Mouse (Mus musculus): ENCODE data around the gene Crip2. TPM values are rescaled to one million over a fixed set of nuclear protein-coding genes. Genes with fewer than 3 reads are reported as not detected.

The Crip2 gene
- total RNA-seq, 2 experiments from 2014 or later = 1,482 to 1,552 TPM

DNA sequence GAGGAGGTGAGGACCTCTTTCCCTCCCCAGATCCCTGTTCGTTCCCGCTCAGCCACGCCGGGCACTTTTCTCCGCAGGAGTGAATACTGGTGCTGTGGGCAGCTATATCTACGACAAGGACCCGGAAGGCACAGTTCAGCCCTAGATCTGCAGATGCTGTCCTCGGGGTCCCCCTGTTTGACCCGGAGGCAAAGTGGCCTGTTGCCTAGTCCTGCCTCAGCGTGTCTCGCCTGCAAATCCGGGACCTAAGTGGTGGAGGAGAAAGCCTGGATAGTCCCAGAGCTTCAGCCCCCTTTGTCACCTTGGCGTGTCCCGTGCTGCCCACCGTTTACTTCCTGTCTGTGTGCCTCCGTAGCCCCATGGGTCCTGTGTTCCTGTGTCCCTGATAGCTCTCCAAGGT lies 4.8 kb downstream of the Crip2 start:
- intact Hi-C loops (cut with DNase I) = no loop called here
- DNase-seq = no peak

DNA sequence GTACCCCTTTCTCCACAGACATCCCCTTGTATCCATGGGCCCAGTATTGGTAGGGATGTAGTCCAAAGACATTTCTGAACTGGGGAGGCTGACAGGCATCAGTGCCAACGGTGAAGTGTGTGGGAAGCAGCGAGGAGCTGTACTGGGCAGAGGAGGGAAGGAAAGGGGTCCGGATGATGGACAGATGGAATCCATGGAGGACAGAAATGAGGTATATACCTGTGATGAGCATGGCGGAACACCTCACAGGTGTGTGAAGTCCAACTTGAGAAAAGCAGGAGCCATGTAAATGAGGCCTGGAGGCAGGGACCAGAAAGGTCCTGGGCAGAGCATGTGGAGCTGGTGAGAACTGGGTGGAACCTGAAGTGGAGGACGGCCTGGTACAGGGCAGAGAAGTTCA lies 5.6 kb downstream of the Crip2 start:
- DNase-seq = no peak
- intact Hi-C loops (cut with DNase I) = no loop called here

DNA sequence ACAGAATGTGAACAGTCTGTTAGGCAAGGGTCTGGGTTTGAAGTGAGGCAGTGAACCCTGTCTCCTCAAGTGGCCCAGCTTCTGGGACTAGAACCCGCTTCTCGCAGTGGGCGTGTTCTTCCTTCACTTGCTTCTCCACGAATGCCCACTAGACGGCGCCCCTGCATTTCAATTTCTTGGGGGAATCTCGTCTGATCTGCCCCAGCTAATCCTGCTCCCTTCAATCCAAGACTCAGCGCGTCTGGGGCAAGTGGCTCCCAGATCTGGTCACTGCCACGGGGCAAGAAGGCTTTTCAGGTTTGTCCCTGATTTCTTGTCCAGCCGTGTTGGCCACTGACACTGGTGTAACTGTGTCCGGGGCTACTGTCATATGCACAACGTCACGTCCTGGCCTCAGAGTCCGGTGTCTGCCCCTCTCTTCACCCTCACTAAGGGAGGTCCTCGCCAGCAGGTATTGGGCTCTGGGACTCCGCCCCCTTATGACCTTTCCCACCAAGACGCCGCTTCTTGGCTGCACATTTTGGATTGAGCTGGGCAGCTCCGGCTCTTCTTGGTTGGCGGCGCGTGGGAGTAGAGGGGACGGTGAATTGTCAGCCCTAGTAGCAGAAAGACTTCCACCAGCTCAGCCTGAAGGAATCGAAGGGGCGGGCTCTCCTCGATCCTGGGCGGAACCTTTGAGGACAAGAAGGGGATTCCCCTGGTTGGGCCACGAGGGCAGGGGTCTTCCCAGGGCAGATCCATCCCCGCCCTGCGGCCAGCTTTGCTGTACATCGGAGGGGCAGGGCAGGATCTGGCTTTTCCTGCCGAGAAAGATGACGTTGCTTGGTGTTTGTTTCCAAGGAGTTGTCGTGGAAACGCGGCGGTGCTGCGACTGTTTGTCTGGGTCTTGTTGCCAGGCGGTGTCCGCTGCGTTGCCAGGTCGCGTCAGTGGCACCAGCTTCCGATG lies 6.3 kb downstream of the Crip2 start, which contains the start of gene Crip1:
Gene Crip1, plus strand, starts transcription at position 205 of the 946 bp plus-strand sequence.
- intact Hi-C loops (cut with DNase I) = no loop called here

DNA sequence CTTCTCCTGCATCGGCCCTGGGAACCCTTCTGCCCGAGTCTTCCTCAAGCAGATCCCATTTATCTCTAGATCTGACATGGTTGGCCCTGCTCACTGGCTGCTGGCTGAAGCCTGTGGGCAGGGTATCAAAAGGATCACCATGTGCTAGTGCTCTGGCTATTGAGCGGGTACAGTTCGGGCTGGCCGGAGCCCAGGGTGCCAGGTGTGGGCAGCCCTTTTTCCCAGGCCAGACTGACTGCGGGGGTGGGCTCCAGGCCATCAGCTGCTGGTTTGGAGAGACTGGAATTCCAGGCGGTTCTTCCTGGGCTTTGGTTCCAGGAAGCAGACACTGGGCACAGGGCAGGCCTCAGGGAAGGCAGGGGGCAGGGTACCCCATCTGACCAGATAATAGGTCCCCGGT lies 7.4 kb downstream of the Crip2 start:
- intact Hi-C loops (cut with DNase I) = no loop called here
- peak; percentile 50 to 62 for DNase-seq

More for the DNA sequence above, 6.3 kb downstream of the Crip2 start, which contains the start of gene Crip1:
- DNase-seq = peak; percentile 93 to 94

DNA sequence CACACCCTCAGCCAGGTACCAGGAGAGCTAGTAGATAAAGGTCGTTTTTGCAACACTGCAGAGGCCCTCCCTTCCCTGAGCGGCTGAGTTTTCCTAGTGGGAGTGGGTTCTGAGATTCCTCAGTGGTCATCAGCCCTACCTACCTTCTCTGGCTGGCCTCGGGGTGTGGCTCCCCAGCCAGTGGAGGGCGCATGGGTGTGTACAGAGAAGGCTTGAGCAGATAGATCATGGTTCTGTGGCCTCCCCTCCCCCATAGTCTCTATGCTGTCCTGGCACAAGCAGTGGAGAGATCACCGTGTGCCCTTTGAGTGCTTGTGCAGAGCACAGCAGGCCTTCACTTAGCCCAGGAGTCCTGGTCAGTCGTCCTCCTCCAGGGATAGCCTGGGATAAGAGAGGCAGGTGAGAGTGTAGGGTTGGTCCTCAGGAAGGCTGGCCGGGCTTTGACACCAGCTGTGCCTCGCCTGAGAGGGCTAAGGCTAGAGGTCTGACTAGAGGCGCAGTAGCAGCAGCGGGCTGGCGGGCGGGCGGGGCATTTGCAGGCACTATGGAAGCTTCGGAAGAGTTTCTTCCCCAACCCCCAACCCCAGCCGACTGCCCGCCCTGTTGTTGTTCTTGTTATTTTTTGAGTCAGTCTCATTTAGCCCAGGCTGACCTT lies 8.5 kb downstream of the Crip2 start:
- intact Hi-C loops (cut with DNase I) = no loop called here
- peak; percentile 59 to 62 for DNase-seq

DNA sequence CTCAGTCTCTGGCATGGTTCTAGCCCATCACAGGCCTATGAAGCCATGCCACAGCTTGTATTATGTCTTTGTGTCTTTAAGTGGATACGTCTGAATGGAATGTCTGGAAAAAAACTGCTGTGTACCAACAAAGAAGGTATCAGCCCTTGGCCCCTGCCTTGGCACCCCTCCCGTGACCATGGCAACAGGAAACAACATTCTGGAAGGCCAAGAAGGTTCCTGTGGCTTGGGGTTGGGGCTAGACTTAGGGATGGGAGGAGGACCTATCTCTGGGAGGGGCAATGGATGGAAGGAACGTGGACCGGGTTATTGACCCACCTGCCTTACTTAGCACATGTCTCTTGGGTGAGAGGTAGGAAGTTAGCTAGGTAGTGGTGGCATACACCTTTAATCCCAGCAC lies 9.3 kb downstream of the Crip2 start:
- intact Hi-C loops (cut with DNase I) = no loop called here
- no peak for DNase-seq

DNA sequence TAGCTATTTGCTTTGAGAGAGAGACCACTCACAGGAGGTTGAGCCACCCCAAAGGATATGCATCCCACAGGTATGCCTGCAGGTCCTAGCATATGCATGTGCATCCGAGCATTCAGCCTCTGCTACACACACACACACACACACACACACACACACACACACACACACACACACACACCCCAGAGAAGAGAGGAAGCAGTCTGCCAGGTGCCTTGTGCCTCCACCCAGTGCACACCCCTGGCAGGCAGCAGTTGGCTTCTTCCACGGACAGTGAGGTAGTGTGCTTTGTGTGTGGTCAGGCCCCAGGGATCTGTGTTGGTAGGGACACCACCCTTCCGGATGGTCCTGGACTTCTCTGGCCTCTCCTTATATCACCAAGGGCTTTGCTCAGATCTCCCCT lies 9.9 kb downstream of the Crip2 start:
- intact Hi-C loops (cut with DNase I) = loop anchor here (5.0 kb wide), 2 partner anchors 198 to 273 kb away; no protein-coding TSS in a partner anchor
- no peak for DNase-seq

DNA sequence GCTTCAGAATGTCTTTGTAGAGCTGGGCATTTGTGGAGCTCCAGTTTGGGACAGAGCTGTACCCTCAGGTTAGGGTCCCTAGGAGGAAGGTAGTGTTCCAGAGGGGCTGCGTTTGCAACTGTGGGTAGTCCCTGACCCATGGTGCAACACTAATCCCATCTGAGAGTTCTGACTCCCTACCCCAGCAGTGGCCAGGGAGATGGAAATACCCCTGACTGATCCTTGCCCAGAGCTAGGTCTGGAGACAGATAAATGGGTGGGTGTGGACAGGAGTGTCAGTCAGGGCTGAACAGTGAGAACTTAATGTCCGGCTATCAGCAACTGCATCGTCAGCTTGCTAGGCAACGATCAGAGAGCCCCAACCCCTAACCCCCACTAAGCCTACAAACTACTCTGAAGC lies 10.6 kb downstream of the Crip2 start:
- intact Hi-C loops (cut with DNase I) = loop anchor here (5.0 kb wide), 2 partner anchors 198 to 273 kb away; no protein-coding TSS in a partner anchor
- DNase-seq = no peak

DNA sequence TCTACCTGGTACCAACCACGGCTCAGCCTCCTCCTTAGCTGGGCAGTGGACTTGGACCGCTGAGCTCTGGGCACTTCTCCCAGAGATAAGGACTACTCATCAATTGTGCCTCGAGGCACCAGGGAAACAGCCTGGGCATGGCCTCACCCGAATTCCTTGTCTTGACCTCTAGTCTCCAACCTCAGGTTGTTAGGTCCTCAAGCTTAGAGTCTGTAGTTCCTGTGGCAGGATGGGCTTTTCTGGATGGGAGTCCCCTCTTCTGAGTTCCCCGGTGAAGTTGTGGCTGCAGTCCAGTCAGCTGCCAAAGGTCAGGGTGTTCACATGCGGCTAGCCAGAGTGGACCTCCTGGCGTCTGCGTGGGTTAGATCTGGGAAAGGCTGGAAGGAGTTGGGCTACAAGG lies 11.0 kb downstream of the Crip2 start:
- no peak for DNase-seq
- intact Hi-C loops (cut with DNase I) = loop anchor here (5.0 kb wide), 2 partner anchors 199 to 274 kb away; no protein-coding TSS in a partner anchor

DNA sequence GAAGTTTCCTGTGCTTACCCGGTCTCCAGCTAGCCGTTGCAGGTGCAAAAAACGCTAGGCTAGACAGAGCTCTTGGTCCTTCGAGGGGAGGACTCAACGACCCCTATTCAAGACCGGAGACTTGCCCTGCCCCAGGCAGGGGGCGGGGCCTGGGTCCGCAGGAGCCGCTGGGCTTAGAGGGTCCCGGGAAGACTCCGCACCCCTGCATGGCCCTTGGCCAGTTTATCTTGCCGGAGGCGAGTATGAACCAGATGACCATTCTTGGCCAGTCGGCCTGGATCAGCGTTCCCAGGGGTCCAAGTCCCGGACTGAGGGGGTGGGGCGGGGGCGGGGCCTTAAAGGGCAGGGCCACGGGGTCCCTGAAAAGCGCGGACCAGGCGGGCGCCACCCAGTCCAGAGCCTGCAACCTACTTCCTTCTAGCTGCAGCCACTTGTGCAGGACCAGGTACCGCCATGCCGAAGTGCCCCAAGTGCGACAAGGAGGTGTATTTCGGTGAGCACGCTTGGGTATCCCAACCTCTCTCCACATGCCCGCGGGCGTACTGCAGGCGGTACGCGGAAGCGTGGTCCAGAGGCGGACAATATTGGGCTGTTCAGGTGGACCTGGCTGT lies 11.7 kb downstream of the Crip2 start:
- DNase-seq = peak; percentile 77 to 82
- intact Hi-C loops (cut with DNase I) = loop anchor here (5.0 kb wide), 2 partner anchors 199 to 274 kb away; no protein-coding TSS in a partner anchor

DNA sequence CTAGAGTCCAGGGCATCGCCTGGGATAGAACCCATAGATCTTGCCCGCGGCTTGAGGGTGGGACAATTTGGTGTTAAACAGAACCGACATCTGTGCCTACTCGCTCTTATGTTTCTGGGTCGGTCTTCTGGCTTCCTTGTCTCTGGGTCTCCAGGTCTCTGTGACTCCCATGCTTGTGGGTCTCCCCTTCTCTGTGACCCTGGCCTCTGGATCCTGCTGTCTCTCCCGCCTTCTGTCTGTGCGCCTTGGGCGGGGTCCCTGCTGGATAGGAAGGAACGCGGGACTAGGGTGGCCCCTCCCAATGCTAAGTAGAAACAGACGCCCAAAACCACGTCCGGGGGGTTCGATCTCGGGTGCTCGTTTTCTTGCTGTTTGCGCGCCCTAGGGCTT lies 12.2 kb downstream of the Crip2 start:
- peak; percentile 56 to 67 for DNase-seq
- intact Hi-C loops (cut with DNase I) = loop anchor here (5.0 kb wide), 2 partner anchors 200 to 275 kb away; no protein-coding TSS in a partner anchor

DNA sequence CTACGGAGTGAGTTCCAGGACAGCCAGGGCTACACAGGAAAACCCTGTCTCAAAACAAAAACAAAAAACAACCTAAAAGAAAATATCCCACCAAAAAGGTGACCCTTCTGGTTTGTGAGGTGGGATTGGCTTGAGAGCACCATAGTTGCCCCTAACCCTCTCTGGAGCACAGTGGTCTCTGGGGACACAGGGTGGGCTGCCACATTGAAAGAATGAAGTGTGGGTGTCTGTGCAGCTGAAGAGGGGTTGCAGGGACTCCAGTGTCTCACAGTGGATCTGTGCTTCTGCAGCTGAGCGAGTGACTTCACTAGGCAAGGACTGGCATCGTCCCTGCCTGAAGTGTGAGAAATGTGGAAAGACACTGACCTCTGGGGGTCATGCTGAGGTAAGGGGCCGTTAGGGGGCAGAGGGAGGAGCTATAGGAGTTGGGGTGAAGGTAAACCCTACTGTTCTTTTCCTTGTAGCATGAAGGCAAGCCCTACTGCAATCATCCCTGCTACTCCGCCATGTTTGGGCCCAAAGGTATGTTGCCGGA lies 13.0 kb downstream of the Crip2 start:
- DNase-seq = no peak
- intact Hi-C loops (cut with DNase I) = loop anchor here (5.0 kb wide), 2 partner anchors 201 to 276 kb away; no protein-coding TSS in a partner anchor

DNA sequence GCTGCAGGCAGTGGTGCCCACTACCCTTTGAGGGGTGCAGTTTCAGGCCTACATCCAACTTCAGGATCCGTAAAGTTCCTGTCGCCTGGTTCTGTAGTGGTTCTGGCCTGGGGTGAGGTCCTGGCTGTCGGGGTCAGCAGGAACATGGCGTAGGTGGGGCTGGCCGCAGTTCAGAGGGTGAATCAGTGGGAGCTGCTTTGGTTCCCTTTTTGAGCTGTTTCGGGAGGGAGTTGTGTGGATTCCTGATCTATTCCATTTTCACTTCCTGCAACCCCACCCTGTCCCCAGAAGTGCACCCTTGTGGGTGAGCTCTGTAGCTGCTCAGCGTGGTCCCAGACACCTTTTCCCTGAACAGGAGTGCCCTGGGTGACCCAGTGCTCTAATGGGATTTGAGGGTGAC lies 13.9 kb downstream of the Crip2 start:
- no peak for DNase-seq
- intact Hi-C loops (cut with DNase I) = loop anchor here (5.0 kb wide), 2 partner anchors 202 to 277 kb away; no protein-coding TSS in a partner anchor

DNA sequence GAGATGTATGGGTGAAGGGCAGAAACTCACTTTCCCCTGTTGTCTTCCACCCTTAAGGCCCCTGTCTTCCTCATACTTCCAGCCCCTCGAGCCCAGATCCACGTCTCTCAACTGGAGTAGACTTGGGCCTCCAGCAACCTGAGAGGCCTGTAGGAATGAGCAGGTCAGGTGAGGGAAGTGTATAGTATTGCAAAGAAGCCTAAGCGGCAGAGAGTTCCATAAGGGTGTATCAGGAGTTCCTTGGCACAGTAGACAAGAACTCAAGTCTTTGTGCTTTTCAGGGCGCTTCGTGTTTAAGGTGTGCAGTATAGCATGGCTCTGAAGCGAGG lies 14.7 kb downstream of the Crip2 start:
- no peak for DNase-seq
- intact Hi-C loops (cut with DNase I) = loop anchor here (1.0 to 5.0 kb wide), 3 partner anchors 35 to 277 kb away; no protein-coding TSS in a partner anchor

DNA sequence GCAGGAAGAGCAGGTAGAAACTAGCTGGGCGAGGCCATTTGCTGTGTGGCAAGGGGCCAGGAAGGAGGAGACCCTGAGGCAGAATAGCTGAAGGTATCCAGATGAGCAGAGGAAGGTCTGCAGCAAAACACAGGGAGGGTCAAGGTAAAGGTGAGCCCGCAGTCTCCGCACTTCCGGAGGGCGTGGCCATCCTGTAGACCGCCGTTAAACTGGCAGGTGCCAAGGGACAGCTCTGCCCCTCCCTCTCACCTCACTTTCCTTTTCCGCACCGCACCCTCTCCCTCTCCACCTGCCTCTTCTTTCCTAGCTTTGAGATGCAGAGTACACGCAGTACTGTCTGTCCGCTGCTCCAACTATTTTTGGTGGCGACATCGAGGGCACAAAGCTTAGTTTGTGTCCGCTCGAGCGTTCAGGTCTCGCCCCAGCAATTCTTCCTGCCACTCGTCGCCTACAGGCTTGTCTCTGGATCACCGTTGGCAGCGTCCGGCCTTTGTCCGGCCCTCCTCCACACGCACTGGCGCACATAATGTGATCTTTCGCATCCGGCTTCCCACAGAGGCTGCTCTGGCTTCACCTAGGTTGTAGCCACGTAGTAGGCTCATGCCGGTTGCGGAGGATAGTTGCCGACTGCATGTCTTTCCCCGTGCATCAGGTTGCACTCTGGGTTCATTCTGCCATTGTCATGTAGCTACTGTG lies 15.2 kb downstream of the Crip2 start:
- DNase-seq = peak; percentile 61 to 75
- intact Hi-C loops (cut with DNase I) = loop anchor here (1.0 kb wide), 1 partner anchor 36 kb away; no protein-coding TSS in a partner anchor

DNA sequence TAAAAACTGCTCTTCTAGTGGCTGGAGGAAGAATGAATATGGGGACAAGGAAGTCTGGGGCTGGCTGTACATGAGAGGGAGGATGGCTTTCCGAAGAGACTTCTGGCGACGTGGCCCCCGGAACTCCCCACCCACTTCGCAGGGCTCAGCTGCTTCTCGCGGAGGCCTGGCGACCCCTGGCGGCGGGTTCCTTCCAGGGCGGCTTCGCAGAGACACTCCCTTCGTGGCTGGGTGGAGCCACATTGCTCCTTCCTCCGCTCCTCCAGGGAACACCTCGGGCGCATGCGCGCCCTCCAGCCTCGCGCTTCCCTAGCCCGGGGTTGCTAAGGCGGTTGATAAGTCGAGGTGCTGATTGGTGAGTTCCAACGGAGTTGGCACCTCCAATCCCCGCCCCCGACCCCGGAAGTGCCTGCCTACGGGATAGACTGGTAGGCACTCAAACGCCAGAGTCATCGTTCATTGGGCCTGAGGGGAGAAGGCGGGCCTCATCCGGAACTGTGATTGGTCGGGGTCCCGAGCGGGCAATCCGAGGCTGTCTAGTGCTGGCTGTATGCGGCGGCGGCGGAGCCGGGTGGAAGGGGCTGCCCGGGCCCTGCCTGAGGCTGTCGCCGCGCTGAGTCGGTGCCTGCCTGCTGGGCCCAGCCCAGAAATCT lies 16.0 kb downstream of the Crip2 start, which contains the start of gene Tedc1:
Gene Tedc1, plus strand, starts transcription at position 535 of the 653 bp plus-strand sequence.
- peak; percentile 99 to 100 for DNase-seq
- intact Hi-C loops (cut with DNase I) = loop anchor here (1.0 to 2.0 kb wide), 2 partner anchors 37 to 147 kb away; no protein-coding TSS in a partner anchor

DNA sequence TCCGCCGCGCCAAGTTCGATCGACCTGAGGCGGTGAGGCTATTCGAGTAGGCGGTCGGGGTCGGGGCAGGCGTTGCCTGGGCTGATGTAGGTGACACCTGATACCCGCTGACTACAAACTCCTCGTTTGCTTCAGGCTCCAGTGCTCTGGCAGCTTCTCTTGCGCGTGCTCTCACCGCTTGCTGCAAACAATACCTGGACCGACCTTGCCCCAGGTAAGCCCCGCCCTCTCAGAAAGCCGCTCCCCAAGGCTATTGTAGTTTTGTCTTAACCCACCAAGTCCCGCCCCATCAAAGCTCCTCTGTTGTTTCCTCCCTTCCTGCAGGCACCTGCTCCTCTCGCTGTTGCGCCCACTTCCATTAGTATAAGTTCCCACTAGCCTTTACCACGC lies 16.5 kb downstream of the Crip2 start:
- intact Hi-C loops (cut with DNase I) = loop anchor here (2.0 kb wide), 1 partner anchor 148 kb away; no protein-coding TSS in a partner anchor
- DNase-seq = no peak

DNA sequence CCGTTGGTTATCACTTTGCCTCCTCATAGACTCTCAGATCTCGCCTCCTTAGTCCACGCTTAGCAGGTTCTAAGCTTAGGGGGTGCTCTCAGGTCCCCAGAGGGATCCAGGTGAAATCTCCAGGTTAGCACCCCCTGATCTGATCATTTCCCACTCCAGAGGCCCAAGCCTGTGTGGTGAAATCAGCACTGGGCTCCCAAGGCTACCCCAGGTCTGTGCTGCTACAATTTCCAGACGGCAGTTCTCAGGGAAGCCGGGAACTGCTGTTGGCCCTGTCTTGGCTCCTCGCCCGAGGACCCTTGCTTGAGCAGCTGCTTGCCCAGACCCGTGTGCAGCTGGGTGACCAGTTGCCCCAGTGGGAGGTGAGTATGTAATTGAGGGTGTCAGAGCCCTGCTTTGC lies 17.0 kb downstream of the Crip2 start:
- intact Hi-C loops (cut with DNase I) = loop anchor here (2.0 kb wide), 1 partner anchor 148 kb away; no protein-coding TSS in a partner anchor
- DNase-seq = no peak

DNA sequence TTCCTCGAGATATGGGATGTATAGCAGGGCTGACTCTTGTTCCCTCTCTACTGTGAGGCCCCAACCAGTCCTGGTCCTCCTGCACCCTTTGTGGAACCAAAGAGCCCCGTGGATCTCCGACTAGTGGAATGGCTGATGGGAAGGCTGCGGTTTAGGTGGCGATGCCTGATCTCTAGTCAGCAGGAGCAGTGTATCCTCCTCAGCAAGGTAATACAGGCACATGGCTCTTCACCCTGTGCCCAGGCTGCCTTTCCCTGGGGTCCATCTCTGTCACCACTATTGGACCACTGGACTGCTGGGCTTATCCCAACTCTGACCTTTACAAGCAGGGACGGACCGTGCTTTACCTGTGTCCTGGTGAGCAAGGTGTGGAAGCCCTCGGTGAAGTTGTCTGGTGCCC lies 17.5 kb downstream of the Crip2 start:
- intact Hi-C loops (cut with DNase I) = loop anchor here (2.0 kb wide), 1 partner anchor 149 kb away; no protein-coding TSS in a partner anchor
- DNase-seq = no peak

Data from heart, postnatal 36 days (tissue).